Comparison of ENCODE assay signal across 16 mouse cellular contexts in genomic region chr5:34889252-34889651, GRCm38 (mm10). TPM values are rescaled to one million over a fixed set of nuclear protein-coding genes. Genes with fewer than 3 reads are reported as not detected.
"Had no signal": no experiment of that assay in that cellular context is flagged by ENCODE, and none has a peak within 500 bp of the region (broad histone marks: within the 10 kb centered on the region; RNA-seq: fewer than 3 reads in every experiment).

No protein-coding gene starts in this region.

- H3K4me1 ChIP-seq: lung, embryonic 15.5 days; midbrain, embryonic 10.5 days; midbrain, embryonic 12.5 days; neural tube, embryonic 13.5 days; neural tube, embryonic 15.5 days; stomach, embryonic 15.5 days had no signal

- H3K4me3 ChIP-seq: lung, embryonic 15.5 days; midbrain, embryonic 10.5 days; midbrain, embryonic 12.5 days; myocyte; neural tube, embryonic 13.5 days; neural tube, embryonic 15.5 days; stomach, embryonic 15.5 days had no signal

- H3K27me3 ChIP-seq: lung, embryonic 15.5 days; midbrain, embryonic 12.5 days; neural tube, embryonic 13.5 days; neural tube, embryonic 15.5 days; stomach, embryonic 15.5 days had no signal

- H3K9me3 ChIP-seq: lung, embryonic 15.5 days; midbrain, embryonic 10.5 days; midbrain, embryonic 12.5 days; neural tube, embryonic 13.5 days; neural tube, embryonic 15.5 days; stomach, embryonic 15.5 days had no signal

- DNase-seq: lung, adult 2 months; lung, postnatal 4 days; midbrain, embryonic 14.5 days; right cerebral cortex, postnatal 14 days; thymus, adult 2 months; thymus, postnatal 25 days; thymus, postnatal 4 days had no signal

- ATAC-seq: lung, postnatal 0 days; midbrain, embryonic 16.5 days had no signal

RNA-seq across cellular contexts. Expression of gene Msantd1, which starts 18.6 kb away (rescaled TPM):
- polyA plus RNA-seq: myocyte had no signal
